Mouse (Mus musculus) heart, adult 2 months (tissue): ENCODE measurements around the gene Strbp.

Source experiments
- CTCF ChIP-seq: fragments of 200-600 bp; IDR thresholded peaks from 2 replicates; pipeline ENCODE4 v1.8.1; 2022; ENCODE audit warnings: antibody characterized with exemption, mild to moderate bottlenecking, moderate library complexity
- EP300 ChIP-seq: fragments of 200-500 bp; IDR thresholded peaks from 2 replicates; pipeline ENCODE4 v1.6.1; 2011; ENCODE audit warnings: low read depth, low read length, control low read depth; ENCODE audit not compliant: insufficient read depth
- POLR2A ChIP-seq: fragments of 200-500 bp; IDR thresholded peaks from 2 replicates; pipeline ENCODE4 v1.6.1; 2011; ENCODE audit warnings: mild to moderate bottlenecking, low read depth, low read length, control low read depth; ENCODE audit not compliant: insufficient read depth

GRCm38 (mm10) chr2:37530766-37531165, 172.9 kb downstream of the Strbp start:
- TF ChIP-seq EP300, result no peak
- TF ChIP-seq POLR2A, result no peak
- no peak for TF ChIP-seq CTCF
